Comparison of ENCODE assay signal across 7 mouse cellular contexts in the genomic region with DNA sequence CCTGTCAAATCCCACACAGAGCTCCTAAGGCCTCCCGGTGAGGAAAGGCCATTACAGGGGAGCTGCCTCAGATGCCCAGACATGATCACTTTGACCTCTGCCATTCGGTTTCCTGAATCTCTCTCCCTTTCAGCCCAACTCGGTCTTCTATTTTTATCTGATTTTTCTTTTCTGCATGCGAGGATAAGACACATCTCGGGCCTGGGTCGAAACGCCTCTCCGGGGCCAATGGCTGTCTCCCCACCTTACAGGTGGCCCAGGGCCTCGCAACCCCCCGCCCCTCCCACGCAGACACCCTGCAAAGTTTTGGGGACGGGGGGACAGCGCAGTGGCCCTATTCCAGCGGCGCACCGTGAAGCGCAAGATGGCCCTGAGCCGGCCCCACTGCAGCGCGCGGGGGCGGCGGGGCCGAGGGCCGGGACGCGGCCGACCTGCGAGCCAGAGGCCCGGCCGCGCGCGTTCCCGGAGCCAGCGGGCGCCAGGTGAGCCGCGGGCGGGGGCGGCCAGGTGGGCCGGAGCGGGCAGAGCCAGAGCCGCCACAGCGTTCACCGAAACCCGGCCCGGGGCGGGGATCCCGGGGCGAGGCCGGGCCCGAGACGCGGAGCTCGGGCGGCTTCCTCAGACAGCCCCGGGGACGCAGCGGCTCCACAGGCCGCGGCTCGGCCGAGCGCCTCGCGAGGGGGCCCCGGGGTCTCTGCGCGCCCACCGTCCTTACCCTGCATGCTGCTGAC. TPM values are rescaled to one million over a fixed set of nuclear protein-coding genes. Genes with fewer than 3 reads are reported as not detected.
DNase-seq lines count a peak whose midpoint lies in the region; ATAC-seq and TF ChIP-seq lines count a peak whose summit lies in the region.

No protein-coding gene starts in this region.

- no peaks in the 10 kb centered on the region for H3K36me3 ChIP-seq in ES-E14 (ENCODE audit: control insufficient read depth, insufficient read depth, low read length, poor library complexity, severe bottlenecking)
- no peaks in the 10 kb centered on the region for H3K36me3 ChIP-seq in heart, postnatal 0 days (replicated peaks; ENCODE audit: control insufficient read depth, insufficient read depth, low read length)
- no peaks in the 10 kb centered on the region for H3K36me3 ChIP-seq in liver, embryonic 16.5 days (ENCODE audit: control insufficient read depth, insufficient read depth)

- H3K27me3 ChIP-seq in heart, postnatal 0 days (ENCODE audit: control insufficient read depth, insufficient read depth, low read length), result no peaks in the 10 kb centered on the region
- H3K27me3 ChIP-seq in liver, embryonic 16.5 days (ENCODE audit: control insufficient read depth, insufficient read depth, low read depth, low read length), result no peaks in the 10 kb centered on the region

- WGBS in heart, postnatal 0 days, result 0% methylated on average over 57 of the region's 71 CpGs
- WGBS in liver, embryonic 16.5 days (ENCODE audit: insufficient replicate concordance), result under 1% methylated on average over 52 of the region's 71 CpGs

- H3K27ac ChIP-seq in ES-E14 (ENCODE audit: insufficient read depth, low read depth, low read length, poor library complexity, severe bottlenecking), result no peak overlapping the region
- H3K27ac ChIP-seq in heart, postnatal 0 days (ENCODE audit: low read depth), result peak overlapping the region; percentile 88
- H3K27ac ChIP-seq in liver, embryonic 16.5 days (ENCODE audit: low read length), result peak overlapping the region; percentile 87

- peak overlapping the region; percentile 70 for H3K4me2 ChIP-seq in heart, postnatal 0 days (ENCODE audit: low read depth, low read length)
- peak overlapping the region; percentile 70 for H3K4me2 ChIP-seq in liver, embryonic 16.5 days (ENCODE audit: low read depth, low read length)

- H3K9ac ChIP-seq in ES-E14 (ENCODE audit: insufficient read depth, low read depth, low read length, poor library complexity, severe bottlenecking), result peak overlapping the region; percentile 92
- H3K9ac ChIP-seq in heart, postnatal 0 days (replicated peaks; ENCODE audit: low read depth, low read length), result peak overlapping the region; percentile 99
- H3K9ac ChIP-seq in liver, embryonic 16.5 days (ENCODE audit: low read depth, low read length), result peak overlapping the region; percentile 98

- peak; percentile 76 for ATAC-seq in heart, postnatal 0 days (ENCODE audit: insufficient read depth, low read depth)
- peak; percentile 68 for ATAC-seq in liver, embryonic 16.5 days (ENCODE audit: low read depth)

- H3K9me3 ChIP-seq in ES-E14 (ENCODE audit: control insufficient read depth, insufficient read depth, low read depth, low read length), result no peaks in the 10 kb centered on the region
- no peaks in the 10 kb centered on the region for H3K9me3 ChIP-seq in heart, postnatal 0 days (replicated peaks; ENCODE audit: control insufficient read depth, low read length)
- H3K9me3 ChIP-seq in liver, embryonic 16.5 days (replicated peaks; ENCODE audit: control insufficient read depth, low read length), result no peaks in the 10 kb centered on the region

- peak; percentile 34 for DNase-seq in left cerebral cortex, adult 11 months (ENCODE audit: low spot score)
- DNase-seq in left cerebral cortex, postnatal 4 days, result no peak
- DNase-seq in ES-E14 (ENCODE audit: low read depth, low spot score), result no peak
- peak; percentile 44 for DNase-seq in brain, adult 2 months (ENCODE audit: low read depth, low spot score)
- peak; percentile 23 for DNase-seq in heart, postnatal 0 days (ENCODE audit: low spot score)
- DNase-seq in retina, embryonic 14.5 days (ENCODE audit: low spot score), result peak; percentile 32

- intact Hi-C loops in left cerebral cortex, postnatal 4 days (cut with DNase I), result loop anchor here (10.0 kb wide), 1 partner anchor 93 kb away; no protein-coding TSS in a partner anchor

- no peaks in the 10 kb centered on the region; a peak in 1 of 4 replicates for H3K4me1 ChIP-seq in ES-E14 (ENCODE audit: control insufficient read depth in 2 of 2, insufficient read depth in 2 of 2, low read length in 2 of 2, poor library complexity in 1 of 2)
- peaks cover 10% of the 10 kb centered on the region for H3K4me1 ChIP-seq in heart, postnatal 0 days (ENCODE audit: control insufficient read depth, insufficient read depth)
- H3K4me1 ChIP-seq in liver, embryonic 16.5 days (ENCODE audit: control insufficient read depth, low read depth, low read length), result peaks cover 23% of the 10 kb centered on the region

- in situ Hi-C loops in ES-E14 (cut with MboI; ENCODE audit: low sequenced_read_pairs in 2 of 2, unreplicated experiment in 2 of 2), result no loop called here

- H3K4me3 ChIP-seq in ES-E14 (ENCODE audit: insufficient read depth in 1 of 2, low read depth in 1 of 2, low read length in 2 of 2, poor library complexity in 1 of 2, severe bottlenecking in 1 of 2), result peak overlapping the region; percentile 82 to 87
- peak overlapping the region; percentile 93 for H3K4me3 ChIP-seq in heart, postnatal 0 days (ENCODE audit: low read depth, low read length)
- H3K4me3 ChIP-seq in liver, embryonic 16.5 days (ENCODE audit: low read depth, low read length), result peak overlapping the region; percentile 98

- no peak for TF ChIP-seq EP300 in heart, postnatal 0 days (IDR thresholded peaks at IDR 0.05; ENCODE audit: low read depth)

- TF ChIP-seq CTCF in heart, postnatal 0 days (IDR thresholded peaks at IDR 0.05; ENCODE audit: low read depth), result no peak

TF ChIP-seq in ES-E14, 5 proteins besides CTCF, POLR2A, EP300 and RAD21:
- TF ChIP-seq ZC3H11A (IDR thresholded peaks at IDR 0.05; ENCODE audit: borderline replicate concordance, low read depth, low read length) (no peak), ZNF384 (IDR thresholded peaks at IDR 0.05; ENCODE audit: low read depth, low read length) (no peak), CHD2 (IDR thresholded peaks at IDR 0.05; ENCODE audit: low read depth, low read length) (no peak), MAFK (IDR thresholded peaks at IDR 0.05; ENCODE audit: insufficient read depth, low read depth, low read length) (no peak), HCFC1 (IDR thresholded peaks at IDR 0.05; ENCODE audit: borderline replicate concordance, insufficient read depth, low read length) (no peak)

RNA-seq across cellular contexts. Expression of a gene that starts 0.5 kb away (rescaled TPM):
- total RNA-seq in left cerebral cortex, postnatal 4 days (2021), result 100 to 1,000 TPM; 147 to 159 TPM
- total RNA-seq in ES-E14 (2012; rRNA removed), result 29.0 and 35.9 TPM in 2 replicates
- total RNA-seq in heart, postnatal 0 days (2014; rRNA removed; ENCODE audit: low replicate concordance), result 77.9 and 105 TPM in 2 replicates
- polyA plus RNA-seq in heart, postnatal 0 days (2015; fragmentation: Nextera tagmentation; extraction: Ambion mirVana), result 50.0 and 55.5 TPM in 2 replicates
- polyA plus RNA-seq in liver, embryonic 16.5 days (2015; fragmentation: Nextera tagmentation; extraction: Ambion mirVana), result 30.1 and 31.4 TPM in 2 replicates

RNA-seq across cellular contexts. Expression of a gene that starts 19.4 kb away (rescaled TPM):
- 10 to 100 TPM; 12.3 to 12.9 TPM for total RNA-seq in left cerebral cortex, postnatal 4 days (2021)
- 6.3 and 6.8 TPM in 2 replicates for total RNA-seq in ES-E14 (2012; rRNA removed)
- 9.1 and 14.3 TPM in 2 replicates for total RNA-seq in heart, postnatal 0 days (2014; rRNA removed; ENCODE audit: low replicate concordance)
- polyA plus RNA-seq in heart, postnatal 0 days (2015; fragmentation: Nextera tagmentation; extraction: Ambion mirVana), result 7.3 and 8.3 TPM in 2 replicates
- polyA plus RNA-seq in liver, embryonic 16.5 days (2015; fragmentation: Nextera tagmentation; extraction: Ambion mirVana), result 5.2 and 5.7 TPM in 2 replicates

Comparison
In these comparisons a context has a peak if more than half of its experiments do, and no peak if none do; other contexts are left out.
1. DNase-seq: peak in left cerebral cortex, adult 11 months (single experiment), brain, adult 2 months (single experiment), heart, postnatal 0 days (single experiment) and retina, embryonic 14.5 days (single experiment); none in left cerebral cortex, postnatal 4 days (single experiment) and ES-E14 (single experiment).
2. Peak in every context shown above with its lines, with median percentiles within 50 percentile points of each other: H3K4me3 ChIP-seq and H3K9ac ChIP-seq.